Mouse (Mus musculus) lung, postnatal 36 days (tissue): Measurements from ENCODE around the gene Hhat.

ENCODE experiments used
- DNase-seq: peaks from one replicate; pipeline ENCODE4 v3.0.0; 2022; ENCODE audit warnings: mixed read lengths

The Hhat gene

DNA sequence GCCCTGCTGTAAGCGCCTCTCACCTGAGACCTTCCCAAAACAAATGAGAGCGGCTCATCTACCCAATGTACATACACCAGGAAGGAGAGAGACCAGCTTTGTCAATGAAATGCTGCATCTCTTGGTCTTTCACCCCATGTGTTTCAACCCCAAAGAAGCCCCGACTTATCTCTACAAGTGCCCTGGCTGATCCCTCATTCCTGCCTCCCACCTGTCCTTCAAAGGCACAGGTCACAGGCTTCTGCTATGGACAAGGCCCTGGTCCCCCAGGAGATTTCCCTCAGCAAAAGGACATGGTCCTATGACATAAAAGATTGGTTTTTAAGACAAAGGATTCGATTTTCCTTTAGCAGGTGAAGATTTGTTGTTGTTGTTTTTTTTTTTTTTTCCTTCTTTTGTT, 227.3 kb downstream of the Hhat start:
- no peak for DNase-seq

DNA sequence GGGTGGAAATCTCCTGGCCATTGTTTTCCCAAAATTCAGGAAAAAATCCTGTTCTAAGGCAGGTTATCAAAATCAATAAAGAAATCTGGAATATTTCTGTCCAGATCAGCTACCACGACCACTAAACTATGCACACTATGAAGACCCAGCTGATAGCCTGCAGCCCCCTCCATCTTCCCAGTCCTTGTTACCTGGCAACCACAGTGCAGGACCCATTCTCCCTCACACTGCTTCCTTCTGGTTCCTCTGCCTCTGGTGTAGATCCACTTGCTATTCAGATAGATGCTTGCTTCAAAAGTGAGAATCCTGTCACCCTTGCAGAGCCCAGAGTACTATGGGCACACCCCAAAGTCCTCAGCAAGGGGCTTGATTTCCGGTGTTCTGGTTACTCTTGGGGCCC, 228.9 kb downstream of the Hhat start:
- DNase-seq: no peak

GRCm38 (mm10) chr1:192537169-192537568, 233.9 kb downstream of the Hhat start:
- no peak for DNase-seq

DNA sequence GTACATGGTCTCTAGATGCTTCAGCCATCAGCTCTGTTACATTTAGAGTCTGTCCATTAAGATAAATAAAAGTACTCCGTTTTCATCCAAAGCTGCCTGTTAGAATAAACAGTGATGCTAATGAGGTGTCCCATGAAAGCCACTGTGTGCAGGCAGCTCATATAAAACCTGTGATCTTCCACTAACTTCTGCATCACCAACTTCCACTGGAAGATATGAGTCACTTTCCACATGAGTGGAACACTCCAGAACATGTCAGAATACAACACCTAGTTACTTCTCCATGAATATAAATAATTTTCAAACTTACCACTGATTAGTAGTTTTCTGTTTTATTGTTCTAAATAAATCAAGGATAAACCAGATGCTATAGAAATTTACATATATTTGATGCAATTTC, 234.6 kb downstream of the Hhat start:
- DNase-seq: no peak

DNA sequence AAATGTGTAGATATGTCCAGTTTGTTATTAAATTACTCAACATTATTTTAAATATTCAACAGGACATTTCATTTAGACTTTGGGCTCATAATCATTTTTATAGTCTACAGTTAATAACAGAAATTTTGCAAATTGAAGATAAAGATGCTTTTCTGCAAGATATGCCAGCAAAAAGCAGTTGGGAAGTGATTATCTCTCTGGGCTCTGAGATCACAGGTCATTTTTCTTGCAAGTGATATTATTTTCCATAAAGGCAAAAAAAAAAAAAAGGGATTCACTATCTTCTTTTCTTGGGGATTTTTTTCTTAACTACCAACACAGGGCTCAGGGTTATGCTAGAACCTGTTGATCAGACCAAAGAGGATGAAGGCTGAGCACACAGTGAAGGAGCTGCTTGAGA, 238.0 kb downstream of the Hhat start:
- DNase-seq: no peak

- peak; percentile 32 for DNase-seq
These were observed 238.8 kb downstream of the Hhat start for GRCm38 (mm10) chr1:192532212-192532611.

DNA sequence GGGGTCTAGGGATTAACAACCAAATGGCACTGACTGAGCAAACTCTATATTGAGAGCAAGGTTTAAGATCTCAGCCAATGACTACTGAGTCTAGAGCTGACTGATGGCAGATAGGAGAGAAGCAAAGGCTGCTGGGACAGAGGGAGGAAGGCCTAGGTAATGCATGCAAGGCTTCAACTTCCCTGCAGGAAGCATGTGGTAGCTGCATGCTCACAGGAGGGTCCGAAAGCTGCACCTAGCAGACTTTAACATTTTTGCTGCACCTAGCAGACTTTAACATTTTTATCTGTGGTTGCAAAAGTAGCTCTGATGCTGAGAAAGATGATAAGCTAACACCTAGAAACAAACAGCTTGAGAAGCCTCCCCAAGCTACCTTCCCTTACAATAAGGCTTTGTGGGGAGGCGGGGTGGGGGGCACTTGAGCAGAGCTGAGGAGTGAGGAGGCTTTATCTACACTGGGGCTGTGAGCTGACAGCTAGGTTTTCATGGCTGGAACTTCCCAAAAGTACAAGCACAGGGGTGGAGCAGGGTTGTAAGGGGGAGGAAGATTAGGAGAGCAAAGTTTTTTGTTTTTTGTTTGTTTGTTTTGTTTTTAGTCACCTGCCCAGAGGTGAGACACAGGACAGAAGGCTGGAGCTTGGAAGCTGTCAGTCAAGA, 239.4 kb downstream of the Hhat start:
- DNase-seq: no peak

- no peak for DNase-seq
These were observed 245.2 kb downstream of the Hhat start for GRCm38 (mm10) chr1:192525711-192526350.

- DNase-seq: no peak
These were observed 248.4 kb downstream of the Hhat start for GRCm38 (mm10) chr1:192522376-192523178.

- no peak for DNase-seq
These were observed 250.1 kb downstream of the Hhat start for GRCm38 (mm10) chr1:192520836-192521435.

- no peak for DNase-seq
These were observed 251.3 kb downstream of the Hhat start for GRCm38 (mm10) chr1:192519713-192520112.

GRCm38 (mm10) chr1:192515373-192515772, 255.7 kb downstream of the Hhat start:
- no peak for DNase-seq

GRCm38 (mm10) chr1:192512821-192513220, 258.2 kb downstream of the Hhat start:
- no peak for DNase-seq

DNA sequence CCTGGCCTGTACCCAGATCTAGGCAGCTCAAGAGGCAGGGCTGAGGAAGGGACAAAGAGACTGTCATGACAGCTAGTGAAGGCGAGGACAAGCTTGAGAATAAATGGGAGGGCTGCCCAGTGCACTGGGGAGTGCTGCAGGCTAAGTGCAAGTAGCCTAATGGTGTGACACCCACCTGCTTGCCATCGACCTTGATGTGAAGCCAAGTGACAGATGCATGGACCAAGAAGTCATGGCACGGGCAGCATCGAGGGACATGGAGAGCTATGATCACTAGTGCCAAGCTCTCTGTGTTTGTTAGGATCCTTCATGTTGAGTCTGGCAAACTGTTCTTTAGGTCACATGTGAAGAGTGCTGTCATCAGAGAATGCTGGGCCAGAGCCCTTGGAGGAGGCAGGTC, 267.4 kb downstream of the Hhat start:
- no peak for DNase-seq

DNA sequence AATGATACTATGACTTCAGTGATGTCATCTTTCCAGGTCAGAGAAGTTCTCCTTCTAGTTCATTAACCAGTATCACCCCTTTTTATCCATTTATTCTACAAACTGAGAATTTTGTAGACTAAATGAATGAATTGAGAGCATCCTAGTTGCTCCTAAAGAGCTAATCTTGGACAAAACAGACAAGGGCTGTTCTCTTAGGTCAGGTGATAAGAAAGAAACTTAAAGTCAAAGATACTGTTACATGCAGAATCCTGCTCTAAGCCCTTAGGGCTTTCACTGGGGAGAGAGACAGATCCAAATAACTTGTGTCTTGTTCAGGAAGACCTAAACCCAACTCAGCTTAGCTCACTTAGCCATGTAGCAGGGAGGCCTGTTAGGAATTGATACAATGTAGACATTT, 268.2 kb downstream of the Hhat start:
- DNase-seq: no peak

DNA sequence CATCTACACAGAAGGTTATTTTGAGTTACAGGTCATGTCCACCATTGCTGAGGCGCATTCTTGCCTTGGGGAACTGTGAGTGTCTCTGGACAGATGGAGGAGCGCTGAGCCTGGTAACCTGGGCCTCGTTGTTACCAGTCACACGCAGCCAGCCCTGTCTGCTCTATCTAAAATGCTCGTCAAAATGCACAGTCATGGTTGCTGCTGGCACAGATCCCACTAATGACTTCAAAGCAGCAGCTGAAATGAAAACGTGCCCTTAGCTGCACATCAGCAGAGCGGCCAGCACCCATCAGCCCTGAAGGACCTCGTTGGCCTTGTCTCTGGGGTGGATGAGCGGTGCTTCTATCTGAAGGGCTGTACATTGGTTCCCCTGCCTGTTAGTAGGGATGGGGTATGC, 269.0 kb downstream of the Hhat start:
- DNase-seq: no peak

DNA sequence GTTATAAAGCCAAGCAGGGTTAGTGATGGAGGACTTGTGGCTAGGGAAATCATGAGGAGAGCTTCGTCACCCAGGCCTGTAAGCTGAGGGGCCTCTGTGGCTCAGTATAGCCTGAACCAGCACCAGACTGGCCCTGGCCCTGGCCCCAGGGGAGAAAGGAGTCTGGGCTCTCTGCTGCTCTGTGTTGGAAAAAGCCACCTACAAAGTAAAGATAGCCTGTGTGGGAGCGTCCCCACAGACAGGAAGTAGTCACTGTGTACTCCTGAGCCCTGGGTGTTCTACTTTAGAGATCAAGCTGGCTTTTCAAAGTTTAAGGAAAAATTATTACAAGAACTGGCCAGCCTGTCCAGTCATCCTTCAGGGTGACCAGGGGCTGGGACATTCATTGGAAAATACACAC, 273.5 kb downstream of the Hhat start:
- no peak for DNase-seq

- peak; percentile 41 for DNase-seq
These were observed 280.9 kb downstream of the Hhat start for GRCm38 (mm10) chr1:192489908-192490825.

GRCm38 (mm10) chr1:192487571-192487970, 283.5 kb downstream of the Hhat start:
- DNase-seq: no peak

- peak; percentile 57 for DNase-seq
These were observed 286.0 kb downstream of the Hhat start for GRCm38 (mm10) chr1:192485030-192485429.

DNA sequence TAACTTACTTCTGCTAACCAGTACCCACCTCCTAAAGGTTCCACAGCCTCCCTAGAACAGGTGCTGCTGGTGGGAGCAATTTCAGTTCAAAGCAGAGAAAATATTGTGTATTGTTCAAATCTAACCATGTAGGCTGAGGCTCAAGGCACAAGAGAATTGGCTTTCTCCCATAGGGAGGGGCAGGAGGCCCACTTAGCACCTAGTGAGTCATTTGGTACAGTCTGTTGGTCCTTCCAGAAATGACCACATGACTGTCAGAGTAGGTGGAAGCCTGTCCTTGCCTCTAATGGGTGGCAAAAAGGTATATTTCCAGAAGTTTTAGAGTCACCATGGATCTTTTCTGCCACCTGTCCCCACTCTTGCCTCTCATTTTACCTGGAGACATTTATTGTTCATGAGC, 289.6 kb downstream of the Hhat start:
- DNase-seq: no peak

- DNase-seq: no peak
These were observed 290.8 kb downstream of the Hhat start for GRCm38 (mm10) chr1:192480072-192480784.
